Mouse (Mus musculus) ES-Bruce4 (cell line): ENCODE measurements around the gene M6pr.

Experiments
- CTCF ChIP-seq: IDR thresholded peaks from one replicate; pipeline ENCODE4 v1.8.1; 2011; ENCODE audit warnings: low read depth, low read length
- EP300 ChIP-seq: IDR thresholded peaks from 2 replicates; pipeline ENCODE4 v1.6.1; 2011; ENCODE audit warnings: low read depth, low read length; ENCODE audit not compliant: insufficient read depth
- POLR2A ChIP-seq: IDR thresholded peaks from one replicate; pipeline ENCODE4 v1.8.1; 2011; ENCODE audit warnings: low read length; ENCODE audit not compliant: insufficient read depth

DNA sequence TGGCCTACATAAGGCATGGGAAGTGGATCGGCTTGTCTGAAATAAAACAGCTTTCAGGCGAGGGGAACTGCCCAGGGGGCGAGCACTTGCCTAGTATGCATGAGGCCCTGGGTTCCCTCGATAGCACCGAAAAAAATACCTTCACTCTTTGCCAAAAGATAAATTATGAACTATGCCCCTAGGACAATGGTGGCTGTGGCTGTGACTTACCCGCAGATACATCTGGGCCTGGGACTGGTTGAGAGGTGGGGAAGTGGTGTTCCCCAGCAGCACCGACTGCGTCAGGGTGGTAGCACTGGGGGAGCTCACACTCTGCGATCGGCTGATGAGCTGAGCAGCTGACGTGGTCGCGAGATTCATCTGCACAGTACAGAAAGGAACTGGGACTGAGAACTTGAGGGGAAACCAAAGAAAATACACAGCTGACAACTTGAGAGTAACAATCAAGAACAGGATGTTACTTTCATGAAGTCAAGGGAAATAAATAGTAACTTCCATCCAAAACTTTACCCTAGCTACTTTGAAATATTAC, 24.6 kb downstream of the M6pr start:
- no peak for TF ChIP-seq CTCF
- TF ChIP-seq POLR2A, result no peak
- no peak for TF ChIP-seq EP300
